Mouse (Mus musculus): ENCODE measurements around the gene Gabrd.

Gabrd gene

GRCm38 (mm10) chr4:155343415-155344298, 54.3 kb downstream of the Gabrd start:
- no peak for DNase-seq (ENCODE audit: low read depth)

- DNase-seq (ENCODE audit: low read depth), result no peak
These were observed 61.4 kb downstream of the Gabrd start for GRCm38 (mm10) chr4:155336284-155337050.
